Mouse (Mus musculus): Measurements from ENCODE around the gene Tagln.

- TF ChIP-seq CTCF (IDR thresholded peaks at IDR 0.05; ENCODE audit: low read depth): no peak
- no peak for TF ChIP-seq EP300 (IDR thresholded peaks at IDR 0.05; ENCODE audit: low read depth)
Observed at GRCm38 (mm10) chr9:45919895-45920294, 16.0 kb downstream of the Tagln start.

Data from liver, embryonic 14.5 days (tissue).